Mouse (Mus musculus) kidney, adult 9 months (tissue): Measurements from ENCODE around the gene E330034G19Rik.
A peak's percentile ranks its signal among the peaks of the same experiment; 100 is the strongest.
"Not testable (repeated sequence)": the region's sequence is repeated elsewhere in the genome, so short reads cannot be mapped to it uniquely, and the experiment has no call there.

Experiments used
- DNase-seq: peaks from one replicate; pipeline ENCODE4 v3.0.0; 2022

Gene E330034G19Rik

DNA sequence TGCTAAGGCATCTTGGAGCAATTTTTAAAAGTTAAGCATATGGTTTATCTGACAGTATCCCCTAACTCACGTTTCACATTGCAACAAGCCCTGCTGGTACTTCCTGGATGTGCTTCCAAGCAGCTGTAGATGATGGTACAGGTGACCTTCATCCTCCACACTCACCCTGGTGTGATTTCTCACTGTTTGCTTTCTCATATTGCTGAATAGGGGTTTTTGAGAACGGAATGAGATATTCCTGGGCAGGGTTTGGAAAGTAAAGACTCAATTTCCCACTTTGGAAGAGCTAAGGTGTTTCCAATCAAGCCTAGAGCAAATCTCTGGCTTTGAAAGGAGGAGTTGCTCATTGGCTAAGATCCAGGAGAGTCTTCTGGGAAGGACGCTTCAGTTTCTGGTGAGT, at the start of gene E330034G19Rik:
TSS of gene E330034G19Rik (plus strand) at position 301 of the 400 bp plus-strand sequence.
- DNase-seq, result no peak

DNA sequence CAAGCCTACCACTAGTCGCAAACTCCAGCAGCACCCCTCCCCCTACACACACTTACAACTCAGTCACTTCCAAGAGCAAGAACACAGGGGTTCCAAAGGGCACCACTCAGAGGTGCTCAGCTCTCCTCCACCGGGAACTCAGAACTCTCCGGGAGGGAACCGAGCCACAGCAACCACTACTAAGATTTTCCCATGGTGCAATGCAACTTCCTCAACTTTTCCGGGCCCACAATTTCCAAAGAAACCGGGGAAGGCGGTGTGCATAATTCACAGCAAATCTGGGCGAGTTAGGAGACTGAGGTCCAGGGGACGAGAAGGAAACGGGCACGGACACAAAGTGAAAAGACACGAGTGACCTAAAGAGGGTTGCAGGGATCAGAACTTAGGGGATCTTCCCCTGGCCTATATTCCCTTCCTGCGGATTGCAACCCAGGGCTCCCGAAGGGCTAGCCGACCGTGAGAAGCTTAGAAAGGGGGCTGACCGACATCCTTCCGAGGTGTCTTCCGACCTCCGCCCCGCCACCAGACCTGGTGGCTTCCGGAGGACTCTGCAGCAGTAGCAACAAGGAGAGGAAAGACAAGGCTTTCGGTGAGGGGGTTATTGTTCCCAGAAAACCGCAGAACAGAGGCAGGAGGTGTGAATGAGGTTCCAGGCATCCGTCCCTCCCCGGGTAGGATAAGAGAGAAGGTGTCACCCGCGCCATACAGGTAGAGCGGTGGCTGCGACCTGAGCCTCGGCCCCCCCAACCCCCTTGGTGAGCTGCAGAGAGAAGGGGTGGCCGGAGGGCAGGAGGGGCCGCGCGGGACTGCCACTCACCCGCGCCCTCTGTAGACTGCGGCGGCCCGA, 48.5 kb upstream of the E330034G19Rik start:
- DNase-seq, result peak; percentile 93

DNA sequence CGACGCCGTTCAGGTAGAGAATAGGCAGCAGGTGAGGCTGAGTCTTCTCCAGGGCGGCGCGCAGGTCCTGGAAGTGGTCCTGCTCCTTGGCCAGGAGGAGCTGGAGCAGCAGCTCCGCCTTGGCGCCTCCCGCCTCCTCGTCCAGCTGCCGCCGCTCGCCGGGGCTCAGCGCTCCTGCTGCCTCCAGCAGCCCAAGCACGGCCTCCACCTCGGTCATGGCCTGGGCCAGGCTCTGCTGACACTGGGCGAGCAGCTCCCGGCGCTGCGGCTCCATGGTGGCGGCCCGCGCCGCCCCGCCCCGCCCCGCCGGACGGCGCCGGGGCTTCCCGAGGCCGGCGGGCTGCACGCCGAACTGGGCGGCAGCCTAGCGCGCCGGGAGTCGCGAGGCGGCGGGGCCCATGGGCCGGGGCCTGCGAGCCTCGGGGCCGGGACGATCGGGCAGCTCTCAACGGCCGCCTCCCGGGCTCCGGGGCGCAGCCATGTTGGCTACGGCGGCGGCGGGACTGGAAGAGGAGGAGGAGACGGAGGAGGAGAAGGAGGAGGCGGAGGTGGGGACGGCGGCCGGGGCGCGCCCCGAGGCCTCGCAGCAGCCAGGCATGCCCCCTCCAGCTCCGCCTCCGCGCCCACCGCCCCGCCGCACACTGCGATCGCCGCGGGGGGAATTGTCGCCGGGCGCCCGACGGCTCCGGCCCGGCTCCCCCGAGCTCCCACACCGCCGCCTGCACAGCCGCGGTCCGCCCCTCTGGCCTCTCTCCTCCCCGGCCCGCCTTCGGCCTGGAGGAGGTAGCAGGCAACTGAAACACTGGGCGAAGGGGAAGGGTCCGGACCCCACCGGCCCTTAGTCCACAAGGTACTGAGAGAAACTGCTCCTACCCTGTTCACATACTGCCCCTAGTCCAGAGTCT, 47.6 kb upstream of the E330034G19Rik start, which contains the start of gene Dlg5:
TSS of gene Dlg5 (minus strand) at position 744 of the 905 bp plus-strand sequence.
- peak; percentile 67 for DNase-seq

DNA sequence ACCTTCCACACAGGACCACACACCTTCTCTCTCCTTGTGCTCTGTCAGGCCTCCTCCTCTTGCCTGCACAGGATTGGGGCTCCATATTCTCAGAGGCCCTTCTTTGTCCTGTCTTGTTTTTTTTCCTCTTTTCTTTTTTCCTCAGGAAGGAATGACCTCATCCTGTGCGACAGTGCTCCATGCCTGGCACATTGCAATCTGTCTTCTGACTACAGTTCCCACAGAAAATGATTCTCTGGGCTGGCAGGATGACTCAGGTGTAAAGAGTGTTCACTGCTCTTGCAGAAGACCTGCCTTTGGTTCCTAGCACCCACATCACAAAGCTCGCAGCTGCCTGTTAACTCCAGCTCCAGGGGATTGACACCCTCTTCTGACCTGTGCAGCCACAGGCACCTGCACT, 43.1 kb upstream of the E330034G19Rik start:
- no peak for DNase-seq

DNA sequence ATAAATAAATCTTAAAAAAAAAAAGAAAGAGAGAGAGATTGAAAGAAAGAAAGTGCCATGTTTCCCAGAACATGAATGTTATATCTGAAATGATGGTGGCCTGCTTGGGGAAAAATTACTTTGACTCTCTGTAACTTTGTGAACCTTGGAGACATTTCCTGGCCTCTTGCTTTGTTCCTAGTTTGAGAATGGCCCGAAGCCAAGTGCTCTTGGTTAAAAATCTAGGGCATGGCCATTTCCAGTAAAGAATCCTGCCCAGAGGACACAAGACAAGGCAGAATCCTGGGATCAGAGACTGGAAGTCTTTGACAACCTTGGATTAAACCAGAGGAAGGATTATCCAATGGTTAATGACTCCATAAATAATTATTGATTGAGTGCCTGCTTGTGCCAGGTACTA, 41.7 kb upstream of the E330034G19Rik start:
- DNase-seq, result peak; percentile 50

DNA sequence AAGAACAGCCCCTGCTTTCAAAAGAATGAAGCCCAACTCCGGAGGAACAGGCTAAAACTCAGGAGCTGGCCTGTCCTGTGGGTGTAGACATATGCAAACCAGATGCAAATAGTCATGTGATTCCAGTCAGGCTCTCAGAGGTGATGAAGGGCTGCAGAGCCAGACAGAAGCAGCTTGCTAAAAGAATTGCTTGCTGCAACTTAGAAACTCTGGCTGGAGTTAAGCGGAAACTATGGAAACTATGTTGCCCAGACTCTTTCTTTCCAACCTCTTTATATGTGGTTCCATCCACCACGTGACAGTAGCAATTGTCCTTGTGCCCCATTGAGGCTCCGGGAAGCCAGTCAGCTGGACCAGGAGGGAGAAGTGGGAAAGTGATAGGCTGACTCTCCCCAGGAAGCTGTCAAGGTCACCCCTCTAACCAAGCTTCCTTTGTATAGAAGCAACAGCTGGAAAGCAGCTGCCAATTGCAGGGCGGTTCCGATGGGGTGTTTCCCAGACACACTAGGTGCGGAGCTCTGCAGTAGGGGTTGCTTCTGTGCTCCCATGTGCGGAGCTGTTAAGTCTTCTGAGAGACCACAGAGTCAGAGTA, 39.3 kb upstream of the E330034G19Rik start:
- DNase-seq, result peak; percentile 64

DNA sequence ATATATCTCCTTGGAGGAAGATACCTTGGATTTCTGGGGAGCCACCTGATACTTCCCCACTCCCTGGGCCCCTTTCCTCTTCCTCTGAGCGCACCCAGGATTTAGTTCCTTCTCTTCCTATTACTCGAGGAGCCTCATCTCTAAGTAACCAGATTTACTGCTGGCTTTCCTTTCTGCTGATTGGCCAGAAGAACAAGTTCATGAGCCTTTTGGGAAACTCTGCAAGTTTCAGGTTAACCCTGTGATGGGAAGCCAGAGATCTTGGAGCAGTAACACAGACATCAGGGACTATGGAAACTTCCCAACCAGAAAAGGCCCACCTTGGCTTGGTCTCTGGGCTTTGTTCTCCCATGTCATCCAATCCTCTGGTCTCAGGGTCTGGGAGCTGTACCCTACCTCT, 37.1 kb upstream of the E330034G19Rik start:
- DNase-seq, result no peak

DNA sequence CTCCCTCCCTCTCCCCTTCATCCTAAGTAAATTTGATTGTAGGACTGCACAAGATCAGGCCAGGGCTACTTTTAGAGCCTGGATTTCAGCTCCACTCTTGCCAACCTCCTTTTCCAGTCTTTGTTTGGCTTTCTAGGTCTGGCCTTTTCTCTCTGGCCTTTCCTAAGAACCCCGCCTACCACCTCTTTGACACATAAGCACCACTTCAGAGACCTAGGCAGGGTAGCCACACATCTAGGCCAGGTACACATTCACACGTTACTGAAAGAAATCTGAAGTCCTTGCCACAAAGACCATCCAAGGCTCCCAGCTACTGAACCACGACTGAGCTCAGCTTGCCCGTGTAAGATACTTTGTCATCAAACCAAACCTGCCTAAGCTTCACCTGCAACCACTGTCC, 32.6 kb upstream of the E330034G19Rik start:
- DNase-seq, result no peak

DNA sequence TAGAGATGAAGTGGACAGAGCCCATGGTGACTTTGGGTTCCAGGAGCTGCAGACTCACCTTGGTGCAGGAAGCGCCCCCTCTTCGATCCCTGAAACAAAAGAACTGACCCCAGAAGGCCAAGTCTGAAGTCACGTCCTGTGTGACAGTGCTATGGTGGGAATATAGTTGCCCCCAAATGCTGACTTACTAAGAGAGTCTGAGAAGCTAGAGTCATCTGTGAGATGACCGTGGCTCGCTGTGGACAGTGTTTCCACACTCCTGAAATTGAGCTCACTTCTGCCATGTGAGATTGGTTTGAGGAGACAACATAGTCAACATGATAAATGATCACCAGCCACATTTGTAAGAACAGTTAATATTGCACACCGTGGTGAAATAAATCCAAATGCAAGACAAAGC, 30.6 kb upstream of the E330034G19Rik start:
- no peak for DNase-seq

DNA sequence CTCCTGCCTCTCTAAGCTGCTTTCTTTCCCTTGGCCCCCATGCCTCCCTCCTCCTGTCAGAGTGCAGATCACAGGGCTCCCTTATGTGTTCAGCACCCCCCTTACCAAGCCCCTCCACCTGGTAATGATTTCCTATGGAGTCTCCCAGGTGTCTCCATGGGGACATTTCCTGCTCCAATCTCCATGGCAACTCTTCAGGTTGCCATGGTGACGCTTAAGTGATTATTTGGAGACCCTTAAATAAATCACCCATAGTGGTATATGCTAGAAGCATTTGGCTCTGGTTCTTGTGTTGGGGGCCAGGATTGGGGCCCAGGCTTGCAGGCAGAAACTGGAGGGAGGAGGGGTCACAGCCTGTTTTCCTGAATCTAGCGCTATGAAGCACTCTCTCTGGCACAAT, 30.1 kb upstream of the E330034G19Rik start:
- DNase-seq, result no peak

DNA sequence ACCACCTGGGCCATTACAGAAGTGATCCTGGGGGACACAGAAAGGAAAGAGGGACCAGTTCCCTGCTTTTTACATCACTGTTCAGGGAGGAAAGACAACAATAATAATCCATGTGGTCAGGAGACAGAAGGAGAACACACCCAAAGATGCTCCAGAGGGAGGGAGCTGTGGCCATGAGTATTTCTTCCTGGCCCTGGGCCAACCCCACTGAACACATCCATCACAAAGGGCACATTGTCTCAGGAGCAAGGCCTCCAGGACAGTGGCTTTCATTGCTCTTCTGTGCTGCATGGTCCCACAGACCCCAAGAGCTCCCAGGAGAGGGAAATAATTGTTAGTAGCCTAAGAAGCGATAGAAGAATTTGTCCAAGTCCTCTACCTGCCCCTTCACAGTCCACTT, 23.4 kb upstream of the E330034G19Rik start:
- no peak for DNase-seq

DNA sequence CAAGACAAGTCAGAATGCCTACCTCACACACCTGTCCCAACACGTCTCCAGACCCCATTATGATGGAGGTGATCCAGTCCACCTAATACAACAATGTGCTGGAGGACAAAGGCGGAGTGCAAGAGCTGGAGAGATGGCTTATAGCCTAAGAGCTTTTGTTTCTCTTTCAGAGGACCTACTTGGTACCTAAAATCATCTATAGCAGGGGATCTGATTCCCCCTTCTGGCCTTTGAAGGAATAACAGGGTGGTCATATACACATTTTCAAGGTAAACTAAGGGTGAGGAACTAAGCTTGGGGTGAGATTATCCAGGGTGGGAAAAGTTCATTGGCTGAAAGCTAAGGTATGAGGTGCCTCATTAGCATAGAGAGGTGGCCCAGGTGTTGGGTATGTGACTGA, 19.4 kb upstream of the E330034G19Rik start:
- peak; percentile 66 for DNase-seq

DNA sequence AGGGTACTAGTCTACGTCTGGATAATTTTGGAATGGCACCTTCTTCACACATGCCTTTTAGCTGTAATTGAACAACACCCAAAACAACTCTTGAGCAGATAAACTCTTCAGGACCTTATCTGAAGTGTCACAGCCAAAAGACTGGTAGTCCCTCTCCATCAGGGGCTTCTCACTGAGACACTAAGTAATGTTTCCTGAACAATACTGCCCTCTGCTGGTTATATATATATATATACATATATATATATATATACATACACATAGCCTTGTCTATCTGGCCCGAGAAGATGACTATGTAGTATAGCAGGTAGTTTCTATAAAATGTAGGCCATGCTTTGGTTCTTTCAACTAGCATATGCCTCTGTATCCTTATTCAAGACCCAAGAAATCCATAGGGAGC, 17.5 kb upstream of the E330034G19Rik start:
- no peak for DNase-seq

DNA sequence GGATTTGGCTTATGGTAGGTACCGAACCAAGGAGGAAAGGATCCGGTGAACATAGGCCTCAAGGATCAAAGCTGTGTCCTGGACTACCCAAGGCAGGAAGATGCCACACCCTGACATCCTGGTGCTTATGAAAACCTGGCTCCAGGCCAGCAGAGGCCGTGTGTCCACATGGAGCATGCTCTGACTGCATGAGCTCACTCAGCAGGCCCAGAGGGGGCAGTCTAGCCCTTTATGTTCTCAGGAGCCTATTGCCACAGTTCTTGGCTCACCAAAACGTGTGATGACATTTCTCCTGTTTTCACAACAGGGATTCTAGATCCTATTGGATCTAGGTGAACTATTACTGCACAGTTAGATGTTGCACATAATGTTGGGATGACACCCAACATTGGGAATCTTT, 11.7 kb upstream of the E330034G19Rik start:
- DNase-seq, result no peak

DNA sequence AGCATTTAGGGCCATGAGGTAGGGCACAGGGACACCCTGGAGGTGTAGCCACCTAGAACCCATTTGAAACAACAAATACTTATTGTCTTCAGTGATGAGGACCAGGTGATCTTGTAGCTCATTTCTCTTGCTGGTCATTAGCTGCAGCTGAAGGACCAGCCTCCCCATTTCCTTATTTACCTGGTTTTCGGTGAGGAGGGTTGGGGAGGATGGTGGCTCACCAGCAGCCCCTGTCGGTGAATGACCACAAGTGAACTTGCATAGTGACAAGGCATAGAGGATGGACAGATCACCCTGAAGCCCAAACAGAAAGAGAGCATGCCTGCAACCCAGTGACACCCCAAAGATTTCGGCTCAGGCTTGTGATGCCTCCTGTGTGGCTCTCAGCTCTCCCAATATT, 10.7 kb upstream of the E330034G19Rik start:
- no peak for DNase-seq

DNA sequence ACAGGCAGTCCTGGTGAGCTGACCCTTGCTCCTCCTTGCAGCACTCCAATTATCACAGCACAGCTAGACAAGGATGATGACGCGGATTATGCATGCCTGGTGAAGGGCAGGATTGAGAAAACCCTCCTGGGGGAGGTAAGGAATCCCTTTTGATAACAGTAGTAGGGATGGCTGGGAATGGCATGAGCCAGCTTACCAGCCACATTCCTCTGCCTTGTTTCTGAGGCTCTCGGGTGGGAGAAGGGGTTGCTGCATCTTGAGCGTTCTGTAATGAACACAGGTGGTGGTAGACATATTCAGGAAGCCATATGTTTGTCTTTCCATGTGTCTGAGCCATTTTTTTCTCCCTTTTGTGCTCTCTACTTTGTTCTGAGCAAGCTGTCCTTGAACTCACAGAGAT, 6.9 kb upstream of the E330034G19Rik start:
- no peak for DNase-seq

DNA sequence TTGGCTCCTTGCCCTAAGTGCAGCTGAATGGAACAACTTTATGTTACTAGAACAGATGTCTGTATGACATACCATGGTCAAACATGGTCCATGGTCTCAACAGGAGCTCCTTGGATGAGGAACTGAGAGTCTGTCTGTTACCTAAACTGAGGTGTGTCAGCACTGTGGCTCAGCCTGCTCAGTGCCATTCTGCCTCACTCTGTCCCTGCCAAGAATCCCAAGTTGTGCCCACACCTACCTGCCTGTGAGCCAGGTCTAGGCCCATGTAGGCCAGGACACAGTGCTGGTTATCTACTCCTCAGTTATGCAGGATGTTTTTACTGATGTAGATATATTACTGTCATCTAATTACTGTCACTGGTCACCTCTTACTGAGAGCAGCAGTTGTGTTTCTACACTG, 2.3 kb upstream of the E330034G19Rik start:
- no peak for DNase-seq

DNA sequence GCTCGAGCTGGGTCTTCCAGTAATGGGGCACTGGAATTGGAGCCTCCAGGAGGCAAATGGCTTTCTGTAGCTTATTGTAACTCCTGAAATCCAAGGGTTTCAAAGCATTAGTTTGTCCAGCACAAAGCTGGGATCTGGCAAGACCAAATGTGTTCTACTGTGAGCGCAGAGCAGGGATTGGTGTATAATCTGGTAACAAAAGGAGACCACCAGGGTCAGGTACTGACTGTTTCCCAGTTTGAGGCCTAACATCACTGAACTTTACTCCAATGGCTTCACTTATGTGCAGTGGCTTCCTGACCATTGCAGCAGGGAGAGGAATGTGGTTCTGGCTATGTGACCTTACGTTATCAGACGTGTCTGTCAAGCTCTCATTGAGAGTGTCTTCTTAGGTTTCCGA, 617 bp downstream of the E330034G19Rik start:
- DNase-seq, result no peak

DNA sequence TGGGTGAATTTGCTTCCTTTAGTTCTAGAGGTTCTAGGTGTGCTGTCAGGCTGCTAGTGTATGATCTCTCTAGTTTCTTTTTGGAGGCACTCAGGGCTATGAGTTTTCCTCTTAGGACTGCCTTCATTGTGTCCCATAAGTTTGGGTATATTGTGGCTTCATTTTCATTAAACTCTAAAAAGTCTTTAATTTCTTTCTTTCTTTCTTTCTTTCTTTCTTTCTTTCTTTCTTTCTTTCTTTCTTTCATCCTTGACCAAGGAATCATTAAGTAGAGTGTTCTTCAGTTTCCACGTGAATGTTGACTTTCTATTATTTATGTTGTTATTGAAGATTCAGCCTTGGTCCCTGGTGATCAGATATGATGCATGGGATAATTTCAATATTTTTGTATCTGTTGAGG, 9.1 kb downstream of the E330034G19Rik start:
- not testable (repeated sequence) for DNase-seq

DNA sequence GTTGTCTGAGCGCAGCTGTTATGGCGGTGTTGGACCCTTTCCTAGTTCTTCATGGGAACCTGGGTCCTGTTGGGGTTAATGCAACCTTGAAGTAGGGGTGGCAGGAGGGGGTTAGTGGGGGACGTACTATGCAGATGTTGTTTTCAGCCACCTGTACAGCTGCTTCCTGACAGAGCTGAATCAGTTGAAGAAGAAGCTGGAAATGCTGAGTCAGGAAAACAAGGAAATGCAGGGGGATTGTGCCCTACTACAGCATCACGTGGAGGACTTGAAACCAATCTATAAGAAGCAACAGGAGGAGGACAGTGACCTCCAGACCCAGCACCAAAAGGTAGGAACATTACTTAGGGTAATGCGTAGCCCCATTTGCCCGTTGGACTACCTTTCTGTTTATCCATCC, 13.7 kb downstream of the E330034G19Rik start:
- DNase-seq, result no peak

DNA sequence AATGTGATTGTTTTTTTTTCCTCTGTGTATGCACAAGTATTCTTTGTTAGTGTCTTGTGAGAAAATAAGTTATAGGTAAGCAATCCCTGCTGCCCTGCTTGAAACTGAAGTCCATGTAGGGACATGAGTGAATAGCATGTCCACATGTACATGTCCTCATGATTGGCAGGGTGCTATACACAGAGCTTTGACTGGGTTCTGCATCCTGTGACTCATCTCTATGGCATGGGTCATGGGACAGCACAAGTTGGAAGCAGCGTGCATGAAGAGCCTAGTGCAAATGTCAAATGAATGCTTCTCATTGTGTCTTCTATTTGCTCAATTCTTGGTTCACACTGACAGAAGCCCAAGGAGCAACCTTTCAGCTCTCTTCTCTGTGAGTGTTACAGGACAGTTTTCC, 14.1 kb downstream of the E330034G19Rik start:
- DNase-seq, result no peak

DNA sequence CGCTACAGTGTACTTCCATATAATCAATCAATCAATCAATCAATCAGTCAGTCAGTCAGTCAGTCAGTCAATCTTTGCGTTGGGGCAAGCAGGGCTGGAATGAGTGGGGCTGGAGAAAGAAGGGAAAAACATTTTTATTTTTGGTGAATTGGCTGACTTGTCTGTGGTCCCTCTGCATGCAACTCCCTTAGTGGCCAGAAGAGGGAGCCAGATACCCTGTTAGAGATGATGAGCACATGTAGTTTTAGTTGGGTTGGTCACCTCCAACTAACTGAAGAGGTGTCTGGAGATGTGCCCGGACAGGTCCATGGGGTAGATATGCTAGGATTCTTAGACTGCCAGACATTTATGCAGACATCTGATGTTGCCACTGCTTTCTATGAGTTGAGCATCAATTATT, 18.1 kb downstream of the E330034G19Rik start:
- DNase-seq, result peak; percentile 71

DNA sequence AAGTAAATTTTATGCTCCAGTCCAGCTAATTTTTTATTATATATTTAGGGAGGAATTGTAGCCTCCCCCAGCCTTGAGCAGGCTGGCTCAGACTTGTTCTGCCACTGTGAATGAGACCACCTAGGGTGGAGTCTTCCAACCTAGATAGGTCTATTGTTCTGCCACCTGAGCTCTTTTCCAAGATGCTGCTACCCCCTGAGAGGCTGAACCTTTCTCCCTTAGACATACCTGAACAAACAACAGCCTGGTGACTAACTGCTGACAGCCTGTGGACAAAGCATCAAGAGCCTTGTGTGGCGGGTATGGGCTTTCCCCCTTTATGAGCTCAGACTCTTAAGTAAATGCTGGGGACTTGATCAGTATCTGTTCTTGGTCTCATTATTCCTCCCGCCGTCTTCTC, 54.0 kb downstream of the E330034G19Rik start:
- DNase-seq, result not testable (repeated sequence)
